Comparison of ENCODE assay signal across 10 mouse cellular contexts in the genomic region with DNA sequence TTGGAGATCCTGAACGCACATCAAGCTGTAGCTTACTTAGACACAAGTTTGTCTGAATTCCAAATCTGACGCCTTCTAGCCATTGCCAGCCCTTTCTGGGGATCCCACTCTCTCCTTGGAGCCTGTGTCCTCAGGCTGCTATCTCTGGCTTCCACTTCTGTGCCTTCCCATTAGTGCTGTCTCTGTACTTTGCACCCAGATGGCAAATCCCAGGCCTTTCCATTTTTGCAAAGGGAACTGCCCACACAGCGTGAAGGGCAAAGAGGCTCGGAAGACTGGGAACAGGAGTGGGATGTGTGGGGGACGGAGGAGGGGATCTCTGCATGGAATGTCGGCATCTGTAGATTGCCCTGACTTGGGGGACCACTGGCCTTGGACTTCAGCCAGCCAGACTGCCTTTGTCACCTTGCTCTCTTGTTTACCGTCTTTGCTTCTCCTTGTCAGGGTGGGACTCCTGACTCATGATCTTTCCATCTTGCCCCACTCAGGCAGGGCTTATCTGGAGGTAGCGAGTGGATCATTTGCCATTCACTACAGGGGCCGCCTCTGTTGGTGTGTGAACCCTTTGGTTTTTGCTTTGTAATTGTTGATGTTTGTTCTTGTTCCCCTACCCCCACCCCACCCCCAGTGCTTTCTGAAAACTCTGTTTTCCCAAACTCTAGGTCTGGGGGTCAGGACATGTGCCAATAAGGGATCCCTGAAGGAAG. TPM values are rescaled to one million over a fixed set of nuclear protein-coding genes. Genes with fewer than 3 reads are reported as not detected.
A peak's percentile ranks its signal among the peaks of the same experiment; 100 is the strongest.
DNase-seq lines count a peak whose midpoint lies in the region; ATAC-seq and TF ChIP-seq lines count a peak whose summit lies in the region.
"Had no signal": no experiment of that assay in that cellular context is flagged by ENCODE, and none has a peak within 500 bp of the region (broad histone marks: within the 10 kb centered on the region; RNA-seq: fewer than 3 reads in every experiment).

No protein-coding gene starts in this region.

- 0 out of 2 replicates have a peak overlapping the region, but pooled peaks have one; percentile 10 for H3K9ac ChIP-seq in heart, embryonic 11.5 days (ENCODE audit: low read depth, low read length)
- H3K9ac ChIP-seq in lung, embryonic 14.5 days, result no peak overlapping the region
- peak overlapping the region; percentile 66 for H3K9ac ChIP-seq in liver, embryonic 14.5 days (replicated peaks)

- H3K36me3 ChIP-seq in heart, embryonic 11.5 days (ENCODE audit: control insufficient read depth, insufficient read depth, low read length), result no peaks in the 10 kb centered on the region
- no peaks in the 10 kb centered on the region for H3K36me3 ChIP-seq in lung, embryonic 14.5 days (ENCODE audit: insufficient read depth)
- no peaks in the 10 kb centered on the region for H3K36me3 ChIP-seq in liver, embryonic 14.5 days (replicated peaks; ENCODE audit: control insufficient read depth, insufficient read depth, low read depth)
- H3K36me3 ChIP-seq in midbrain, embryonic 10.5 days, result no peaks in the 10 kb centered on the region

- H3K4me3 ChIP-seq in heart, embryonic 11.5 days (ENCODE audit: low read depth, low read length), result no peak overlapping the region
- no peak overlapping the region for H3K4me3 ChIP-seq in lung, embryonic 14.5 days (ENCODE audit: low read depth, low read length)
- no peak overlapping the region for H3K4me3 ChIP-seq in liver, embryonic 14.5 days (ENCODE audit: insufficient read depth in 1 of 2, low read depth in 2 of 2, low read length in 2 of 2)
- H3K4me3 ChIP-seq in midbrain, embryonic 10.5 days, result no peak overlapping the region

- no peak for DNase-seq in heart, postnatal 4 days
- no peak for DNase-seq in lung, embryonic 14.5 days
- no peak for DNase-seq in lung, postnatal 4 days
- peak; percentile 48 for DNase-seq in c-Kit-negative CD71-positive TER-119-positive erythroid progenitor cells, embryonic 14.5 days (ENCODE audit: low read depth, low spot score)
- DNase-seq in liver, embryonic 14.5 days (ENCODE audit: low read depth in 3 of 3, low spot score in 3 of 3), result peak; percentile 60 to 66 (median 62)
- DNase-seq in gastrocnemius, adult 8-10 months (ENCODE audit: low spot score in 2 of 2), result no peak
- no peak for DNase-seq in midbrain, embryonic 10.5 days (ENCODE audit: low spot score)
- DNase-seq: lung, postnatal 14 days had no signal

- TF ChIP-seq EP300 in liver, embryonic 14.5 days (IDR thresholded peaks at IDR 0.05; ENCODE audit: low read depth), result peak; percentile 26; the same call in 1 of the 2 replicates

- peaks cover 30% of the 10 kb centered on the region for H3K4me1 ChIP-seq in heart, embryonic 11.5 days (ENCODE audit: control insufficient read depth, insufficient read depth, low read length)
- H3K4me1 ChIP-seq in lung, embryonic 14.5 days (ENCODE audit: insufficient read depth), result peaks cover 6% of the 10 kb centered on the region; the same call in 1 of the 2 replicates
- peaks cover 50 to 62% of the 10 kb centered on the region in 2 experiments for H3K4me1 ChIP-seq in liver, embryonic 14.5 days (replicated peaks; ENCODE audit: control insufficient read depth in 2 of 2, insufficient read depth in 2 of 2, low read length in 1 of 2)
- peaks cover 12% of the 10 kb centered on the region for H3K4me1 ChIP-seq in midbrain, embryonic 10.5 days

- H3K4me2 ChIP-seq in heart, embryonic 11.5 days, result peak overlapping the region; percentile 16; the same call in 1 of the 2 replicates
- no peak overlapping the region for H3K4me2 ChIP-seq in lung, embryonic 14.5 days
- peak overlapping the region; percentile 43 for H3K4me2 ChIP-seq in liver, embryonic 14.5 days (ENCODE audit: low read depth)

- H3K27ac ChIP-seq in heart, embryonic 11.5 days (ENCODE audit: low read depth, low read length), result peak overlapping the region; percentile 75
- H3K27ac ChIP-seq in lung, embryonic 14.5 days (ENCODE audit: low read depth), result no peak overlapping the region
- peak overlapping the region; percentile 87 for H3K27ac ChIP-seq in liver, embryonic 14.5 days
- H3K27ac ChIP-seq in midbrain, embryonic 10.5 days (replicated peaks), result no peak overlapping the region; the same call in 1 of the 2 replicates
- H3K27ac ChIP-seq: hindbrain, postnatal 0 days had no signal

- 0 out of 2 replicates have a peak, but pooled peaks cover 2% of the 10 kb centered on the region for H3K27me3 ChIP-seq in heart, embryonic 11.5 days (ENCODE audit: control insufficient read depth, insufficient read depth, low read length)
- H3K27me3 ChIP-seq in lung, embryonic 14.5 days (ENCODE audit: insufficient read depth, low read length), result no peaks in the 10 kb centered on the region
- H3K27me3 ChIP-seq in liver, embryonic 14.5 days (ENCODE audit: control insufficient read depth, insufficient read depth, low read length), result no peaks in the 10 kb centered on the region
- H3K27me3 ChIP-seq in midbrain, embryonic 10.5 days (ENCODE audit: low read depth, poor library complexity, severe bottlenecking), result no peaks in the 10 kb centered on the region

- ATAC-seq in heart, embryonic 11.5 days (replicated peaks; ENCODE audit: insufficient number of reproducible peaks, low FRiP score, low TSS enrichment), result peak; percentile 87
- ATAC-seq in lung, embryonic 14.5 days (ENCODE audit: insufficient read depth), result 0 out of 2 replicates have a peak, but pooled peaks have one; percentile 36
- peak; percentile 87 for ATAC-seq in liver, embryonic 14.5 days (ENCODE audit: insufficient read depth)
- ATAC-seq: hindbrain, postnatal 0 days had no signal

- TF ChIP-seq CTCF in lung, embryonic 14.5 days (IDR thresholded peaks at IDR 0.05; ENCODE audit: low read depth), result no peak
- no peak for TF ChIP-seq CTCF in liver, embryonic 14.5 days (IDR thresholded peaks at IDR 0.05; ENCODE audit: low read depth)

- H3K9me3 ChIP-seq in heart, embryonic 11.5 days (replicated peaks; ENCODE audit: control insufficient read depth, low read length), result no peaks in the 10 kb centered on the region
- H3K9me3 ChIP-seq in lung, embryonic 14.5 days (ENCODE audit: low read depth, low read length), result no peaks in the 10 kb centered on the region; the same call in 1 of the 2 replicates
- H3K9me3 ChIP-seq in liver, embryonic 14.5 days (ENCODE audit: control insufficient read depth, low read length), result no peaks in the 10 kb centered on the region
- H3K9me3 ChIP-seq in midbrain, embryonic 10.5 days (replicated peaks), result no peaks in the 10 kb centered on the region

- WGBS in heart, embryonic 11.5 days (ENCODE audit: insufficient replicate concordance), result 51% methylated on average over 9 of the region's 9 CpGs
- 45% methylated on average over 9 of the region's 9 CpGs for WGBS in lung, embryonic 14.5 days
- WGBS in liver, embryonic 14.5 days (ENCODE audit: insufficient replicate concordance), result 57% methylated on average over 9 of the region's 9 CpGs
- 80% methylated on average over 9 of the region's 9 CpGs for WGBS in midbrain, embryonic 10.5 days

RNA-seq across cellular contexts. Expression of a gene that starts 42.3 kb away (rescaled TPM):
- 46.9 and 49.3 TPM in 2 replicates for polyA plus RNA-seq in heart, embryonic 11.5 days (2014; fragmentation: Nextera tagmentation; extraction: Ambion mirVana)
- 10 to 100 TPM; 31.3 to 34.4 TPM for total RNA-seq in heart, postnatal 4 days (2021)
- polyA plus RNA-seq in lung, embryonic 14.5 days (2014; fragmentation: Nextera tagmentation; extraction: Ambion mirVana), result 29.5 and 34.4 TPM in 2 replicates
- 37.7 and 50.7 TPM in 2 replicates for polyA plus RNA-seq in liver, embryonic 14.5 days (2012; rRNA removed)
- polyA plus RNA-seq in liver, embryonic 14.5 days (2014; fragmentation: Nextera tagmentation; extraction: Ambion mirVana), result 42.7 and 49.2 TPM in 2 replicates
- 10 to 100 TPM in 1 of 4 experiments, 1 to 10 TPM in 3; 7.5 to 11.3 (median 8.6) TPM for total RNA-seq in gastrocnemius, adult 8-10 months (2022)
- polyA plus RNA-seq in midbrain, embryonic 10.5 days (2016; fragmentation: Nextera tagmentation; extraction: Ambion mirVana), result 53.7 and 55.6 TPM in 2 replicates

RNA-seq across cellular contexts. Expression of a gene that starts 56.1 kb away (rescaled TPM):
- 59.9 and 67.0 TPM in 2 replicates for polyA plus RNA-seq in heart, embryonic 11.5 days (2014; fragmentation: Nextera tagmentation; extraction: Ambion mirVana)
- 10 to 100 TPM; 37.8 to 45.4 TPM for total RNA-seq in heart, postnatal 4 days (2021)
- 73.4 and 79.4 TPM in 2 replicates for polyA plus RNA-seq in lung, embryonic 14.5 days (2014; fragmentation: Nextera tagmentation; extraction: Ambion mirVana)
- 7.0 and 11.0 TPM in 2 replicates for polyA plus RNA-seq in liver, embryonic 14.5 days (2012; rRNA removed)
- polyA plus RNA-seq in liver, embryonic 14.5 days (2014; fragmentation: Nextera tagmentation; extraction: Ambion mirVana), result 39.3 and 41.3 TPM in 2 replicates
- total RNA-seq in gastrocnemius, adult 8-10 months (2022), result not detected
- 64.6 and 69.7 TPM in 2 replicates for polyA plus RNA-seq in midbrain, embryonic 10.5 days (2016; fragmentation: Nextera tagmentation; extraction: Ambion mirVana)

Comparison
In these comparisons a context has a peak if more than half of its experiments do, and no peak if none do; other contexts are left out.
1. ATAC-seq: peak in every context shown above with its lines; median percentile 87 in heart, embryonic 11.5 days; 87 in liver, embryonic 14.5 days; 36 in lung, embryonic 14.5 days.
2. H3K27ac ChIP-seq: peak in heart, embryonic 11.5 days (single experiment) and liver, embryonic 14.5 days (single experiment); none in lung, embryonic 14.5 days (single experiment) and midbrain, embryonic 10.5 days (single experiment).
3. DNase-seq: peak in c-Kit-negative CD71-positive TER-119-positive erythroid progenitor cells, embryonic 14.5 days (single experiment) and liver, embryonic 14.5 days (3 of 3); none in heart, postnatal 4 days (single experiment), lung, embryonic 14.5 days (single experiment), lung, postnatal 4 days (0 of 2), gastrocnemius, adult 8-10 months (0 of 2) and midbrain, embryonic 10.5 days (single experiment).